Mouse (Mus musculus): ENCODE data around the gene Pikfyve. TPM values are rescaled to one million over a fixed set of nuclear protein-coding genes. Genes with fewer than 3 reads are reported as not detected.

The Pikfyve gene
- 7.7 and 8.5 TPM in 2 replicates for polyA plus RNA-seq (2015; fragmentation: Nextera tagmentation; extraction: Ambion mirVana)

GRCm38 (mm10) chr1:65186287-65187073, at the start of gene Pikfyve, which contains the start of gene Idh1:
Pikfyve (plus strand) TSS chr1:65186683.
Idh1 (minus strand) TSS chr1:65186500.

GRCm38 (mm10) chr1:65281756-65282155, 95.3 kb downstream of the Pikfyve start, which contains the start of gene Pth2r:
Pth2r (plus strand) TSS chr1:65282056.

Other genes starting within 250 kb of the Pikfyve start
- gene Plekhm3, start 229.9 kb upstream of the Pikfyve start, polyA plus RNA-seq (2015; fragmentation: Nextera tagmentation; extraction: Ambion mirVana) = 6.1 and 14.0 TPM in 2 replicates
- 765 and 1,144 TPM in 2 replicates for gene Akr1cl, start 153.9 kb upstream of the Pikfyve start, polyA plus RNA-seq (2015; fragmentation: Nextera tagmentation; extraction: Ambion mirVana)
- not detected in 2 replicates for gene Cryge, start 135.5 kb upstream of the Pikfyve start, polyA plus RNA-seq (2015; fragmentation: Nextera tagmentation; extraction: Ambion mirVana)
- not detected in 2 replicates for gene Crygd, start 123.2 kb upstream of the Pikfyve start, polyA plus RNA-seq (2015; fragmentation: Nextera tagmentation; extraction: Ambion mirVana)
- not detected in 2 replicates for gene Crygc, start 113.0 kb upstream of the Pikfyve start, polyA plus RNA-seq (2015; fragmentation: Nextera tagmentation; extraction: Ambion mirVana)
- gene Crygb, start 104.4 kb upstream of the Pikfyve start, polyA plus RNA-seq (2015; fragmentation: Nextera tagmentation; extraction: Ambion mirVana) = not detected in 2 replicates
- gene Cryga, start 83.3 kb upstream of the Pikfyve start, polyA plus RNA-seq (2015; fragmentation: Nextera tagmentation; extraction: Ambion mirVana) = not detected in 2 replicates
- not detected in 2 replicates for gene Gm28845, start 67.1 kb upstream of the Pikfyve start, polyA plus RNA-seq (2015; fragmentation: Nextera tagmentation; extraction: Ambion mirVana)
- 0.24 and 0.40 TPM in 2 replicates for gene D630023F18Rik, start 63.5 kb upstream of the Pikfyve start, polyA plus RNA-seq (2015; fragmentation: Nextera tagmentation; extraction: Ambion mirVana)
- gene Idh1, start 183 bp upstream of the Pikfyve start, polyA plus RNA-seq (2015; fragmentation: Nextera tagmentation; extraction: Ambion mirVana) = 343 and 614 TPM in 2 replicates
- 0.06 TPM in 1 of 2 replicates, not detected in the other for gene Pth2r, start 95.4 kb downstream of the Pikfyve start, polyA plus RNA-seq (2015; fragmentation: Nextera tagmentation; extraction: Ambion mirVana)

All from adrenal gland, postnatal 0 days (tissue).